21 mouse cellular contexts compared by ENCODE assay signal in the genomic region with DNA sequence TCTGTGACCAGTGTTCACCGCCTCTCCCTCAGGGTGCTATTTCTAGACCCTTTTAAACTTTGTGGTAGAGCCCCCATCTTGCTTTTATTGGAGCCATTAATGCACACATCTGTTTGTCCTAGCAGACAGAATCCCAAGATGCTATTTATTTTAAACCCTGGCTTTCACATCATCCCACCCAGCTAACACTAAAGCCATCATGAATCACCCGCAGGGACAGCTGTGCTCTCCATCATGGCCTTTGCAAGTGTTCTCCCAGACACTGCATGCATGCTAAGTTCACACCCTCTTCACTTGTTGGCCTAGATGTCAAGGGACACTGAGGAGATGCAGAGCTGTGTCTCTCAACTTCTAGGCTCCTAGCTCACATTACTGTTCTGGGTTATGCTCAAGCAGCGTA.
DNase-seq lines count a peak whose midpoint lies in the region; ATAC-seq and TF ChIP-seq lines count a peak whose summit lies in the region.
"Had no signal": no experiment of that assay in that cellular context is flagged by ENCODE, and none has a peak within 500 bp of the region (broad histone marks: within the 10 kb centered on the region; RNA-seq: fewer than 3 reads in every experiment).

No protein-coding gene starts in this region.

- H3K36me3 ChIP-seq in limb, embryonic 13.5 days: no peaks in the 10 kb centered on the region
- H3K36me3 ChIP-seq in limb, embryonic 10.5 days: no peaks in the 10 kb centered on the region
- no peaks in the 10 kb centered on the region for H3K36me3 ChIP-seq in limb, embryonic 14.5 days (ENCODE audit: control insufficient read depth, insufficient read depth, low read length)
- H3K36me3 ChIP-seq in myocyte (ENCODE audit: control insufficient read depth, insufficient read depth): no peaks in the 10 kb centered on the region
- H3K36me3 ChIP-seq: embryonic facial prominence, embryonic 10.5 days; embryonic facial prominence, embryonic 12.5 days; forebrain, embryonic 15.5 days had no signal

- 71% methylated on average over 3 of the region's 3 CpGs for WGBS in limb, embryonic 13.5 days
- WGBS in limb, embryonic 10.5 days: 94% methylated on average over 3 of the region's 3 CpGs
- WGBS in limb, embryonic 14.5 days: 68% methylated on average over 3 of the region's 3 CpGs

- no peaks in the 10 kb centered on the region for H3K27me3 ChIP-seq in limb, embryonic 13.5 days
- H3K27me3 ChIP-seq in limb, embryonic 10.5 days (ENCODE audit: low read depth, poor library complexity, severe bottlenecking): no peaks in the 10 kb centered on the region
- no peaks in the 10 kb centered on the region for H3K27me3 ChIP-seq in limb, embryonic 14.5 days (ENCODE audit: control insufficient read depth, insufficient read depth, low read length)
- no peaks in the 10 kb centered on the region for H3K27me3 ChIP-seq in myocyte (ENCODE audit: control insufficient read depth, insufficient read depth, insufficient read length)
- H3K27me3 ChIP-seq: embryonic facial prominence, embryonic 12.5 days; forebrain, embryonic 13.5 days; forebrain, embryonic 15.5 days; Patski had no signal

- no peak for DNase-seq in limb, embryonic 10.5 days (ENCODE audit: low spot score)
- peak; percentile 6 for DNase-seq in brain, adult 2 months (ENCODE audit: low read depth, low spot score)
- DNase-seq in limb, embryonic 14.5 days (ENCODE audit: low spot score): no peak
- no peak for DNase-seq in Muller cell, postnatal 12 days (ENCODE audit: inconsistent ontology term)
- no peak for DNase-seq in spleen, postnatal 36 days (ENCODE audit: low spot score in 2 of 2)
- DNase-seq: adrenal gland, adult 2 months; adrenal gland, postnatal 10 days; adrenal gland, postnatal 25 days; cerebellum, adult 11-12 months; cerebellum, adult 2 months; cerebellum, adult 9-10 months; cerebellum, postnatal 10 days; cerebellum, postnatal 25 days; forebrain, postnatal 0 days had no signal

- no peaks in the 10 kb centered on the region for H3K9me3 ChIP-seq in limb, embryonic 13.5 days
- H3K9me3 ChIP-seq in limb, embryonic 10.5 days (replicated peaks): no peaks in the 10 kb centered on the region
- no peaks in the 10 kb centered on the region for H3K9me3 ChIP-seq in limb, embryonic 14.5 days (ENCODE audit: control insufficient read depth, low read length)
- H3K9me3 ChIP-seq: embryonic facial prominence, embryonic 10.5 days; embryonic facial prominence, embryonic 12.5 days; forebrain, embryonic 13.5 days; forebrain, embryonic 15.5 days had no signal

- H3K4me1 ChIP-seq in limb, embryonic 13.5 days: no peaks in the 10 kb centered on the region
- H3K4me1 ChIP-seq in limb, embryonic 10.5 days: no peaks in the 10 kb centered on the region
- H3K4me1 ChIP-seq in limb, embryonic 14.5 days (ENCODE audit: control insufficient read depth, insufficient read depth, low read length): no peaks in the 10 kb centered on the region
- H3K4me1 ChIP-seq: embryonic facial prominence, embryonic 10.5 days; embryonic facial prominence, embryonic 12.5 days; forebrain, embryonic 13.5 days; forebrain, embryonic 15.5 days had no signal

- no peak overlapping the region for H3ac ChIP-seq in myocyte (ENCODE audit: control insufficient read depth, insufficient read length)

- H3K4me2 ChIP-seq in limb, embryonic 13.5 days (replicated peaks): no peak overlapping the region
- no peak overlapping the region for H3K4me2 ChIP-seq in limb, embryonic 14.5 days (replicated peaks; ENCODE audit: low read depth, low read length, severe bottlenecking)
- no peak overlapping the region for H3K4me2 ChIP-seq in myocyte (ENCODE audit: low read depth)
- H3K4me2 ChIP-seq: embryonic facial prominence, embryonic 12.5 days; forebrain, embryonic 13.5 days; forebrain, embryonic 15.5 days had no signal

- ATAC-seq in limb, embryonic 13.5 days (ENCODE audit: low FRiP score, low read depth): peak; percentile 67; the same call in 1 of the 2 replicates
- peak; percentile 71 for ATAC-seq in limb, embryonic 14.5 days (ENCODE audit: low FRiP score, low read depth)
- ATAC-seq: forebrain, embryonic 13.5 days; forebrain, embryonic 15.5 days; forebrain, postnatal 0 days; Patski had no signal

- H3K79me2 ChIP-seq in myocyte (ENCODE audit: control insufficient read depth, insufficient read depth): no peaks in the 10 kb centered on the region

- H3K4me3 ChIP-seq in limb, embryonic 13.5 days: no peak overlapping the region
- no peak overlapping the region for H3K4me3 ChIP-seq in limb, embryonic 10.5 days
- H3K4me3 ChIP-seq in limb, embryonic 14.5 days (replicated peaks; ENCODE audit: low read length): no peak overlapping the region
- no peak overlapping the region for H3K4me3 ChIP-seq in myocyte
- H3K4me3 ChIP-seq: embryonic facial prominence, embryonic 10.5 days; embryonic facial prominence, embryonic 12.5 days; forebrain, embryonic 13.5 days; forebrain, embryonic 15.5 days had no signal

- no peak for TF ChIP-seq POLR2A in limb, embryonic 14.5 days (IDR thresholded peaks at IDR 0.05; ENCODE audit: borderline replicate concordance, extremely low read depth, insufficient read depth, insufficient read length)
- no peak for TF ChIP-seq POLR2A in myocyte (IDR thresholded peaks at IDR 0.05; ENCODE audit: insufficient read length, low read depth)

- no peak overlapping the region for H3K9ac ChIP-seq in limb, embryonic 13.5 days
- H3K9ac ChIP-seq in limb, embryonic 14.5 days (ENCODE audit: low read depth, low read length, severe bottlenecking): no peak overlapping the region
- H3K9ac ChIP-seq: embryonic facial prominence, embryonic 12.5 days; forebrain, embryonic 13.5 days; forebrain, embryonic 15.5 days; forebrain, postnatal 0 days had no signal

- H3K27ac ChIP-seq in limb, embryonic 13.5 days: no peak overlapping the region
- no peak overlapping the region for H3K27ac ChIP-seq in limb, embryonic 10.5 days
- no peak overlapping the region for H3K27ac ChIP-seq in limb, embryonic 14.5 days (replicated peaks; ENCODE audit: low read depth, low read length)
- H3K27ac ChIP-seq: embryonic facial prominence, embryonic 10.5 days; embryonic facial prominence, embryonic 12.5 days; forebrain, embryonic 13.5 days; forebrain, embryonic 15.5 days had no signal

TF ChIP-seq in myocyte, 11 proteins besides CTCF, POLR2A, EP300 and RAD21:
- TF ChIP-seq REST (IDR thresholded peaks at IDR 0.05; ENCODE audit: insufficient read depth, insufficient read length): no peak
- no peak for TF ChIP-seq USF1 (IDR thresholded peaks at IDR 0.05; ENCODE audit: low read depth)
- TF ChIP-seq POLR2AphosphoS2 (IDR thresholded peaks at IDR 0.05; ENCODE audit: insufficient read length, low read depth): no peak
- no peak for TF ChIP-seq TCF12 (IDR thresholded peaks at IDR 0.05; ENCODE audit: insufficient read depth, poor library complexity, severe bottlenecking)
- TF ChIP-seq MYOD1 (IDR thresholded peaks at IDR 0.05; ENCODE audit: control insufficient read depth in 1 of 3, insufficient read length in 2 of 3, low read depth in 2 of 3): peak in 2 of 3 experiments; percentile 19 to 45
- TF ChIP-seq MYOG (IDR thresholded peaks at IDR 0.05; ENCODE audit: control insufficient read depth in 1 of 3, insufficient read depth in 1 of 3, insufficient read length in 2 of 3, low read depth in 2 of 3): peak in 1 of 3 experiments; percentile 44
